8 mouse cellular contexts compared by ENCODE assay signal in the genomic region with DNA sequence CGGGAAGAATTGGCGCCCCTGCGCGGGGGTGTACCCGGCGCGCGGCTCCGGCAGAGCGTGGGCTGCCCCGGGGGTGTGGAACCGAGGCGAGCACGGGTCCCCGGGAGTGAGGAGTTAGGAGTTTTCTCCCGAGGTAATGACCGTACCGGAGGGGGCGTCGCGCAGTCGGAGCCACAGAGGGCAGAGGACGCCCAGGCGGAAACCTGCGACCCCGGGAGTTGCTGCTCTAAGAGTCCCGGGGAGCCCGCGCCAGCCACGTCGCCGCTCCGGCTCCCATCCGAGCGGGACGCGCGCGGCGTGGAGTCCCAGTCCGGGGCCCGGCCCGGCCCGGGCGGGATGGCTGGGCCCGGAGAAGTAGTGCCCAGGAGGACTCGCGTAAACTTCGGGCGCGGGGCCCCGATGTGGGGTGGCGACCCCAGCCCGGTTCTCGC. TPM values are rescaled to one million over a fixed set of nuclear protein-coding genes. Genes with fewer than 3 reads are reported as not detected.
DNase-seq lines count a peak whose midpoint lies in the region; ATAC-seq lines count a peak whose summit lies in the region.

No protein-coding gene starts in this region.

- peak overlapping the region; percentile 82 for H3K9ac ChIP-seq in forebrain, embryonic 13.5 days
- peak overlapping the region; percentile 79 for H3K9ac ChIP-seq in neural tube, embryonic 15.5 days (replicated peaks)

- no peaks in the 10 kb centered on the region for H3K27me3 ChIP-seq in megakaryocyte, embryonic 14.5 days (replicated peaks)
- peaks cover 7% of the 10 kb centered on the region; the same call in 1 of the 2 replicates for H3K27me3 ChIP-seq in forebrain, embryonic 13.5 days
- no peaks in the 10 kb centered on the region for H3K27me3 ChIP-seq in neural tube, embryonic 15.5 days (replicated peaks)

- WGBS in forebrain, embryonic 13.5 days, result under 1% methylated on average over 52 of the region's 55 CpGs
- WGBS in neural tube, embryonic 15.5 days, result under 1% methylated on average over 55 of the region's 55 CpGs

- H3K4me3 ChIP-seq in megakaryocyte, embryonic 14.5 days (replicated peaks), result peak overlapping the region; percentile 94
- H3K4me3 ChIP-seq in forebrain, embryonic 13.5 days, result peak overlapping the region; percentile 63
- H3K4me3 ChIP-seq in neural tube, embryonic 15.5 days (replicated peaks), result peak overlapping the region; percentile 91

- peak overlapping the region; percentile 94 for H3K27ac ChIP-seq in forebrain, embryonic 13.5 days
- peak overlapping the region; percentile 92 for H3K27ac ChIP-seq in neural tube, embryonic 15.5 days (replicated peaks)

- DNase-seq in cerebellum, postnatal 4 days (ENCODE audit: low spot score in 2 of 2), result no peak
- DNase-seq in liver, result peak; percentile 48
- no peak for DNase-seq in right cerebral cortex, postnatal 36 days (ENCODE audit: low spot score in 2 of 2)

- no peaks in the 10 kb centered on the region for H3K36me3 ChIP-seq in megakaryocyte, embryonic 14.5 days (replicated peaks; ENCODE audit: low read length)
- no peaks in the 10 kb centered on the region for H3K36me3 ChIP-seq in forebrain, embryonic 13.5 days (ENCODE audit: poor library complexity, severe bottlenecking)
- H3K36me3 ChIP-seq in neural tube, embryonic 15.5 days, result no peaks in the 10 kb centered on the region

- peaks cover 13% of the 10 kb centered on the region for H3K4me1 ChIP-seq in megakaryocyte, embryonic 14.5 days
- peaks cover 8% of the 10 kb centered on the region; the same call in 1 of the 2 replicates for H3K4me1 ChIP-seq in forebrain, embryonic 13.5 days
- peaks cover 12% of the 10 kb centered on the region; the same call in 1 of the 2 replicates for H3K4me1 ChIP-seq in neural tube, embryonic 15.5 days

- peak overlapping the region; percentile 80 for H3K4me2 ChIP-seq in forebrain, embryonic 13.5 days
- peak overlapping the region; percentile 92 for H3K4me2 ChIP-seq in neural tube, embryonic 15.5 days

- peak; percentile 24; the same call in 1 of the 2 replicates for ATAC-seq in cerebellum, adult (ENCODE audit: insufficient number of reproducible peaks, low FRiP score, low TSS enrichment)
- no peak for ATAC-seq in megakaryocyte, adult 5-6 weeks (ENCODE audit: poor library complexity, severe bottlenecking)
- peak; percentile 67 for ATAC-seq in forebrain, embryonic 13.5 days
- peak; percentile 63 for ATAC-seq in neural tube, embryonic 15.5 days (ENCODE audit: low FRiP score)

- H3K9me3 ChIP-seq in megakaryocyte, embryonic 14.5 days, result peaks cover 6% of the 10 kb centered on the region
- no peaks in the 10 kb centered on the region for H3K9me3 ChIP-seq in forebrain, embryonic 13.5 days (replicated peaks)
- H3K9me3 ChIP-seq in neural tube, embryonic 15.5 days (replicated peaks), result no peaks in the 10 kb centered on the region

RNA-seq across cellular contexts. Expression of a gene that starts 0.5 kb away (rescaled TPM):
- polyA plus RNA-seq in megakaryocyte, embryonic 14.5 days (2012; ENCODE audit: insufficient read depth, low replicate concordance), result 2.6 TPM in 1 of 2 replicates, not detected in the other
- total RNA-seq in megakaryocyte, adult 5-6 weeks (2015), result 68.4 and 79.4 TPM in 2 replicates
- total RNA-seq in megakaryocyte, adult 5-6 weeks (2017), result 93.8 and 96.1 TPM in 2 replicates
- 11.2 and 11.5 TPM in 2 replicates for polyA plus RNA-seq in forebrain, embryonic 13.5 days (2015; fragmentation: Nextera tagmentation; extraction: Ambion mirVana)
- 8.4 and 9.6 TPM in 2 replicates for polyA plus RNA-seq in neural tube, embryonic 15.5 days (2015; fragmentation: Nextera tagmentation; extraction: Ambion mirVana)
